In the genomic region with DNA sequence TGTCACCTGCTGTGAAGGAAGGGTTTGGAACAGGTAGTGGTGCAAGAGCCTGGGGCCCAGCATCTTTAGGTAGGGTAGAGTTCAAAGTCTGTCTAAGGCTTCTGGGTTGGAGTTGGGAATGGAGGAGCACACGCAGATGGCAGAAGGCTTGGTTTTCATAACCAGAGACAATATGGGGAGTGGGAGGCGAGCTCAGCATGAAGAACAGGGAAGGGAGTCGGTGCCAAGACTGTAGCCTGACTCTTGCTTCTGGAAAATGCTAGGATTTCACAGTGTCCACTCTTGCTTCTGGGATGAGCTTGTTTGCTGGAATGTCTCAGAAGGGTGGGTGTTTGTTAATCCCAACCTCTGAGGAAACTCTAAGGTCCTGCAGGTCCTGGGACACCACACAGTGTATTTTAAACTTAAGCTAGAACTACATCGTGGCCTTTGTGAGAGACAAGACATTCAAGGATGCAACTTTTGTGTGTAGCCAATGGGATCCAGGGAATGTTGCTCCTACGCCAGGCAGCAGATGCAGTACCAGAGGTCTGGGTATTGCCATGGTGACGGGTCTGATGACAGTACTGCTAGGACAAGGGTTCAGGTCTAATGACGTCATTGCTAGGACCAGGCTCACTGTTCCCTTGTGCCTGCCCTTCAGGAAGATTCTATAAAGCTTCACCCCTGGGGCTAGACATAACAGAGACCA, we compare ENCODE assay signal across 21 mouse cellular contexts.
DNase-seq lines count a peak whose midpoint lies in the region; ATAC-seq lines count a peak whose summit lies in the region.
"Had no signal": no experiment of that assay in that cellular context is flagged by ENCODE, and none has a peak within 500 bp of the region (broad histone marks: within the 10 kb centered on the region; RNA-seq: fewer than 3 reads in every experiment).

No protein-coding gene starts in this region.

- no peak overlapping the region for H3K27ac ChIP-seq in midbrain, embryonic 11.5 days (ENCODE audit: low read depth, low read length)
- H3K27ac ChIP-seq in midbrain, embryonic 16.5 days (ENCODE audit: low read length), result no peak overlapping the region
- H3K27ac ChIP-seq: embryonic facial prominence, embryonic 10.5 days; forebrain, embryonic 13.5 days; heart, embryonic 15.5 days; hindbrain, embryonic 13.5 days had no signal

- H3K4me2 ChIP-seq in midbrain, embryonic 11.5 days, result no peak overlapping the region
- no peak overlapping the region for H3K4me2 ChIP-seq in midbrain, embryonic 16.5 days (ENCODE audit: low read length)
- H3K4me2 ChIP-seq: forebrain, embryonic 13.5 days; heart, embryonic 11.5 days; heart, embryonic 15.5 days; hindbrain, embryonic 13.5 days had no signal

- WGBS in midbrain, embryonic 11.5 days, result 77% methylated on average over 7 of the region's 7 CpGs
- WGBS in midbrain, embryonic 16.5 days, result 77% methylated on average over 7 of the region's 7 CpGs

- ATAC-seq in midbrain, embryonic 11.5 days (ENCODE audit: low FRiP score), result no peak
- no peak for ATAC-seq in midbrain, embryonic 16.5 days
- ATAC-seq: CD4-positive, CD25-positive, alpha-beta regulatory T cell, adult 4 months; forebrain, embryonic 13.5 days; forebrain, postnatal 0 days had no signal

- peak; percentile 5 for DNase-seq in adrenal gland, adult 2 months
- DNase-seq in adrenal gland, adult 18-20 months (ENCODE audit: low spot score in 2 of 2), result no peak
- peak; percentile 55 for DNase-seq in layer of hippocampus, adult 11-12 months (ENCODE audit: low spot score)
- no peak for DNase-seq in layer of hippocampus, postnatal 25 days (ENCODE audit: extremely low spot score in 1 of 2, low spot score in 1 of 2)
- peak; percentile 31 for DNase-seq in midbrain, embryonic 11.5 days (ENCODE audit: low spot score, missing footprints)
- DNase-seq in spleen, adult 18-20 months, result no peak
- DNase-seq: adrenal gland, postnatal 25 days; B cell, adult 2 months; cerebellum, adult 2 months; forebrain, postnatal 0 days; gastrocnemius, postnatal 36 days; heart, adult 18-20 months; heart, postnatal 14 days had no signal

- no peaks in the 10 kb centered on the region for H3K9me3 ChIP-seq in midbrain, embryonic 11.5 days (ENCODE audit: control insufficient read depth, low read length)
- H3K9me3 ChIP-seq in midbrain, embryonic 16.5 days (replicated peaks; ENCODE audit: control insufficient read depth, low read length, poor library complexity, severe bottlenecking), result no peaks in the 10 kb centered on the region
- H3K9me3 ChIP-seq: embryonic facial prominence, embryonic 10.5 days; forebrain, embryonic 13.5 days; heart, embryonic 15.5 days; hindbrain, embryonic 13.5 days had no signal

- no peaks in the 10 kb centered on the region for H3K36me3 ChIP-seq in midbrain, embryonic 11.5 days (ENCODE audit: control insufficient read depth, insufficient read depth, low read length)
- no peaks in the 10 kb centered on the region for H3K36me3 ChIP-seq in midbrain, embryonic 16.5 days (ENCODE audit: control insufficient read depth, insufficient read depth, low read length)
- H3K36me3 ChIP-seq: embryonic facial prominence, embryonic 10.5 days; G1E; heart, embryonic 15.5 days; hindbrain, embryonic 13.5 days had no signal

- H3K9ac ChIP-seq in midbrain, embryonic 11.5 days (ENCODE audit: low read length), result no peak overlapping the region
- H3K9ac ChIP-seq in midbrain, embryonic 16.5 days (ENCODE audit: low read depth, low read length), result no peak overlapping the region
- H3K9ac ChIP-seq: forebrain, embryonic 13.5 days; forebrain, postnatal 0 days; heart, embryonic 15.5 days; hindbrain, embryonic 13.5 days had no signal

- H3K4me1 ChIP-seq in midbrain, embryonic 11.5 days (ENCODE audit: control insufficient read depth, insufficient read depth, low read length), result no peaks in the 10 kb centered on the region
- no peaks in the 10 kb centered on the region; the same call in 1 of the 2 replicates for H3K4me1 ChIP-seq in midbrain, embryonic 16.5 days (ENCODE audit: control insufficient read depth, insufficient read depth, low read length)
- H3K4me1 ChIP-seq: forebrain, embryonic 13.5 days had no signal

- no peak overlapping the region for H3K4me3 ChIP-seq in midbrain, embryonic 11.5 days (ENCODE audit: low read depth, low read length)
- H3K4me3 ChIP-seq in midbrain, embryonic 16.5 days (ENCODE audit: low read depth, low read length), result no peak overlapping the region
- H3K4me3 ChIP-seq: embryonic facial prominence, embryonic 10.5 days; forebrain, embryonic 13.5 days; heart, embryonic 15.5 days; hindbrain, embryonic 13.5 days had no signal

- no peaks in the 10 kb centered on the region for H3K27me3 ChIP-seq in midbrain, embryonic 11.5 days (ENCODE audit: control insufficient read depth, insufficient read depth, low read length)
- H3K27me3 ChIP-seq in midbrain, embryonic 16.5 days (ENCODE audit: control insufficient read depth, insufficient read depth, low read depth, low read length), result no peaks in the 10 kb centered on the region
- H3K27me3 ChIP-seq: forebrain, embryonic 13.5 days; heart, embryonic 15.5 days; hindbrain, embryonic 13.5 days had no signal

Comparison
In these comparisons a context has a peak if more than half of its experiments do, and no peak if none do; other contexts are left out.
1. DNase-seq: peak in adrenal gland, adult 2 months (single experiment), layer of hippocampus, adult 11-12 months (single experiment) and midbrain, embryonic 11.5 days (single experiment); none in adrenal gland, adult 18-20 months (0 of 2), layer of hippocampus, postnatal 25 days (0 of 2) and spleen, adult 18-20 months (0 of 2).